Mouse (Mus musculus): ENCODE data around the gene Cby1.

DNA sequence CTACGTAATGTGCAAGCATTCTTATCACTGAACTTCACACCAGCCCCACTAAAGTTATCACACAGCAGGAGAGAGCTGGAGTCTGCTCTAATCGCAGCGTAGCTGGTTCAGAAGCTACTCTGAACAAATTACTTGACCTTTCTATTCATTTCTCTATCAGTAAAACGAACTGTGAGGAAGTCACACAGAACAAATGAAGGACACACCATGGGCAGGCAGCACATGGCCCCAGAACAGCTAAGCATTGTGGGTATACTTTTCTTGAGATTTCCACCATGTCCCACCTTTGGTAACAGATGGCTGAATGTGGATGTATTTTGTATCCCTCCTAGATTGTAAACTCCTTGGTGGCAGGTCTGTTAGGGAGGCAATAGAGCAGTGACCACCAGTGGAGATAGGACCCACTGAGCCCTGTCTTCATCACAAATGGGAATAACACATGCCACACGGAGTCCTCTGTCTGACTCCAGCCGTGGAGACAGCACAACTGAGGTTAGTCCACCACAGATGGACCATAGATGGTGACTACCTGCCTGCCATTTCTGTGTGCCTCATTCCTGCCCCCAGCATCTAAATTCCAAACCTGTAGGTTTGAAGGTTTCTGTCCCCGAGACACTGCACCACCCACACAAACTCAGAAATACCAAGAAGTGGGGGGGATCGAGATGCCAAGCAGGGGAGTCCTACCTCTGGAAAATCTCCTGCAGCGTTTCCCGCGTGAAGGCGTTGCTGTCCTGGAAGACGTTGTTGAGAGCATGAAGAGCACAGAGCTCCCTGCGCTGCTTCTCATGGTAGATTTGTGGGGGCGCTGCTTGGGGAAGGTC is 27.3 kb downstream of the Cby1 start:
- TF ChIP-seq CTCF (IDR thresholded peaks at IDR 0.05; ENCODE audit: extremely low read depth, insufficient read length, insufficient replicate concordance, low read depth, low read length) (no peak), POLR2A (IDR thresholded peaks at IDR 0.05; ENCODE audit: low read depth, low read length) (no peak)
